Mouse (Mus musculus): ENCODE data around the gene Celf1.
"Not testable (repeated sequence)": the region's sequence is repeated elsewhere in the genome, so short reads cannot be mapped to it uniquely, and the experiment has no call there.

Celf1 gene

DNA sequence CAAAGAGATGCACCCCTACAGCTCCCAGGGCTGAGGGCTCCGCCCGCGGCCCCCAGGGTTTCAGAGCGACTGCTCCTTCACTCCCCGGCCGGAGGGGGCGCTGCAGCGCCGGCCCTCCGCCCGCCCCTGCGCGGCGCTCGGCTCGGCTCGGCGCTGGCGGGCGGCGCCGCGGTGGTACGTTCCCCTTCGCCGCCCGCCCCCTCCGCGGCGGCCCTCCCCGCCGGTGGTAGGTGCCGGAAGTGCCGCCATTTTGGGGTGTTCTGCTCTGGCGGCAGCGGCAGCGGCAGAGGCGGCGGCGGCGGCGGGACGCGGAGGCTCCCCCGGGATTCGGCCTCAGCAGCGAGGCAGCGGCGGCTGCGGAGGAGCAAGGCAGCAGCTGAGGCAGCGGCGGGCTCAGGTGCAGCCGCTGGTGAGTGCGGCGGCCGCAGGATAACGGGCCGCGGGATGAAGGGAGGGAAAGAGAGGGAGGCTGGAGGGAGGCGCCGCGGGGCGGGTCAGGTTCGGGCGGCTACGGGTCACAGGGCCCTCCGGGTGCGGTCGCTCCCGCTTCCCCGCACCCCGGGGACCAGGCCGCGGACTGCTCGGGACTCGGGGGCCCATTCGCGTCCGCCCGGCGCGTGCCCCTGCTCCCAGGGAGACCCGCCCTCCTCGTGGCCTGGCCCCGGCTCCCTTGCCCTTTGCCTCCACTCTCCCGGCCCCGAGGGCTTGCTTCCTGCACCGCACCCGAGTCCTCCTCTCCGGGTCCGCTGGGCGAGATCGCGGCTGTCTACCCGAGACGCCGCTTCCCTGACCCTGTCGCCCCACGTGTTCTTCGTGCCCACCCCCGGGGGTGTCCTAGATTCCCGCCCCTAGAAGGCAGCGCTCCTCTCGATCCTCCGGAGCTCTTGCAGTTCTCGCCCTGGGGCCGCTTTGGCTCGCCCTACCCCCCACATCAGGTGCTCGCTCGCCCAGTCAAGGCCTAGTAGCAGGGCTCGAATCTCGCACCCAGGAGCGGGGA is at the start of gene Celf1:
Gene Celf1 (plus strand): TSS at position 150 of the 997 bp plus-strand sequence.
- peak; percentile 78 for DNase-seq (ENCODE audit: low read depth, low spot score)

DNA sequence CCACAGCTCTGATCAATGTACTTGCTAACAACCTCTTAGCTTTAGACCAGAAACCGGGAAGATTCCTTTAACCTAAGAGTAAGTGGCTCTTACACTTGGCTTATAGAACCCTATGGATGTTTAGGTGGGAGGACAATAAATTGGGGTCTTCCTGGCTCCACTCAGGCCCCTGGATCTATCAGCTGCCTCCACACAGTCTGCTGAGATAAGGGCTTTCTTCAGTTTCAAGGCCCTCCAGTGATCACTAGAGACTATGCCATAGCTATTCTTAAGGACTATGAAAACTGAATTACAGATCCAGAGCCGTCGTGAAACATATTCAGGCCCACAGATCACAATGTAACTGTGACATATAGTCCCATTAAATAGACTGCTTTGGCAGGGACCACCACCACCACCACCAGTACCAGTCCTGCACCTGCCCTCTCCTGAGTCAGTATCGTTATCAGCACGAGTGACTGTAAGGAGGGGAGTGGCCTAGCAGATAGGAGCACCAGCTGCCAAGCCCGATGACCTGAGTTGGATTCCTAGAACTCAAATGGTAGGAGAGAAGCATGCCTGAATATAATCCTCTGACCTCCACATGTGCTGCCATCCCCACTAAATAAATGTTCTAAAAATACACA is 46.4 kb upstream of the Celf1 start:
- no peak for DNase-seq (ENCODE audit: low read depth, low spot score)

DNA sequence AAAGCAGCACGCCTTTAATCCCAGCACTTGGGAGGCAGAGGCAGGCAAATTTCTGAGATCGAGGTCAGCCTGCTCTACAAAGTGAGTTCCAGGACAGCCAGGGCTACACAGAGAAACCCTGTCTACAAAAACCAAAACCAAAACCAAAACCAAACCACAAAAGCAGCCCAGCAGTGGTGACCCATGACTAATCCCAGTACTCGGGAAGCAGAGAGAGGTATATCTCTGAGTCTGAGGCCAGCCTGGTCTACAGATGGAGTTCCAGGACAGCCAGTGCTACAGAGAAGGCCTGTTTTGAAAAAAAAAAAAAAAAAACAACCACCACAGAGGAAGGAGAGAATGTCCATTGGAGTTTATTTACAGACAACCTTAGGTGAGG is 45.9 kb upstream of the Celf1 start:
- DNase-seq (ENCODE audit: low read depth, low spot score) = not testable (repeated sequence)

DNA sequence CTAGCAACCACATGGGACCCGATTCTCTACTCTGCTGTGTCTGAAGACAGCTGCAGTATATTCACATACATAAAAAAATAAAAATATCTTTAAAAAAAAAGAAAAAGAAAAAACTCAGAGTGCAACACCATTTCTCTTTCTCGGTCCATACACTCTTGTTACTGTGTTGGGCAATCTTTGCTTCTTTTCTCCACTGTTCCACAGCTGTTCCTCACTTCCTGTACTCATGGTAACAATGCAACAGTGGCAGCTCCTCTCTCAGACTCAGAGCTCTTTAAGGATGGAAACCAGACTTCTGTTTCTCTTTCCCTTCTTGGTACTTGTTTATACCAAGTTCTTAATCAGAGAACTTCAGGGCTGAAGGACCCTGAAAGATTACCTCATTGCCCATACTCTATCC is 36.8 kb upstream of the Celf1 start:
- DNase-seq (ENCODE audit: low read depth, low spot score) = no peak

DNA sequence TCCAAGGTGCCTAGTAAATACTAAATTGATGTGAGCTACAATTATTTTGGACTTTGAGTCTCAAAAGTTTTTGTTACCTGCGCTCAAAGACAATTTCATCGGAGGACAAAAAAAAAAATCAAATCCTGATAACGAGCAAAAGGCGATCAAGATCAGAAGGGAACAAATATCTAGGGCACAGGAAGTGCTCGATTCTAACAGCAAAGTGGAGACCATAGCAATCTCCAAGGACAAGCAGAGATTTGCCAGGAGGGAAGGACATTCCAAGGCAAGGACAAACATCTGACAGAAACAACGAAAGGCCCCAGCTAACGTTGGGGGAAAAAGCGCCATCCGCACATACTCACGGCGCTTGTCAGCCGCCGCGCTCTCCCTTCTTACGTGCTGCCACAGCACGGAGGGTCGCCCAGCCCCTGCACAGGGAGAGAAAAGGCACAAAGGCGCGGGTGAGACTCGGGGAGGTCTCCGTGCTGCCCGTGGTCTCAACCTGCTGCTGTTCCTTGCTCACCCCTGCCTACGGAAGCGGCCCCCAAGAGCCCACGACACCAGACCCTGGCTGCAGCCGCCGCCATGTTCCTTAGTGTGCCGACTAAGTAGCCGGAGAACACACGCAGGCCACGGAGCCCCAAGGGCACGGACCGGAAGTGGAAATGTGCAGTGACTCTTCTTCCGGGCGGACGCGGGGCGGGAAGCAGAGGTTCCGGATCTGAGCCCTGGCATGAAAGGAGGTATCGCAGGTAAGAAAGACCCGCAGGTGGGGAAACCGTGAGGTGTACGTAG is 35.9 kb upstream of the Celf1 start, which contains the start of the genes Kbtbd4 and Ndufs3:
Gene Kbtbd4 (plus strand): TSS at position 665 of the 780 bp plus-strand sequence.
Gene Ndufs3 (minus strand): TSS at position 752 of the 780 bp plus-strand sequence.
- peak; percentile 95 for DNase-seq (ENCODE audit: low read depth, low spot score)

DNA sequence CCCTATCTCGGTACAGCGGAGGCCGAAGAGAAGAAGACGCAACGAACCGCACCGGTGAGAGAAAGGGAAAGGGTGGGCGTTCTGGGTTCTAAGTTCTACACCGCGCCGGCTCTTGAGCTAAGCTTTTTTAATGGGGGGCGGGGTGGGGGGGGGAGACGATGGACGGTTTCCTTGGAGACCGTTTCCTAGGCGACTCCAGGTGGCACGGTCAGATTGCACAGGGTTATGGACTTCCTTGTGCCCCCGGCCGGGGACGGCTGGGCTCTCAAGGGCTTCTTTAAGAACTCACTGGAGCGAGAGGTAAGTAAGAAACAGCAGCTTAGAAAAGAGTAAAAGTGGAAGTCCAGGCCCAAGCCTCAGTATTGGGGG is 35.3 kb upstream of the Celf1 start:
- DNase-seq (ENCODE audit: low read depth, low spot score) = no peak

DNA sequence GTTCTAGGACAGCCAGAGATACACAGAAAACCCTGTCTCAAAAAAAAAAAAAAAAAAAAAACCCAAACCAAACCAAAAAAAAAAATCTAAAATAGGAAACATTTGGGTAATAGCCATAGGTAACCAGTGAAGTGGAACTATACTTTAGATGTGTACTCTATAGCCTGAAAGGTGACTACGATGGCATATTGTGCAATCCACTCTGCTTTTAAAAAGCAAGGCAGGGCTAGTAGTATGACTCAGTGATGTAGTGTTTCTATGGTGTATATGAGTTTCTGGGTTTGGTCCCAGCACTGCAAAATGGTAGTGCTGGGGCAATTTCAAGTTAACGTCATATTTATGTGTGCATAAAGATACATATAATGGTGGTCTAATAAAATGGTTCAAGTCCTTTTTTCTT is 33.5 kb upstream of the Celf1 start:
- DNase-seq (ENCODE audit: low read depth, low spot score) = no peak

DNA sequence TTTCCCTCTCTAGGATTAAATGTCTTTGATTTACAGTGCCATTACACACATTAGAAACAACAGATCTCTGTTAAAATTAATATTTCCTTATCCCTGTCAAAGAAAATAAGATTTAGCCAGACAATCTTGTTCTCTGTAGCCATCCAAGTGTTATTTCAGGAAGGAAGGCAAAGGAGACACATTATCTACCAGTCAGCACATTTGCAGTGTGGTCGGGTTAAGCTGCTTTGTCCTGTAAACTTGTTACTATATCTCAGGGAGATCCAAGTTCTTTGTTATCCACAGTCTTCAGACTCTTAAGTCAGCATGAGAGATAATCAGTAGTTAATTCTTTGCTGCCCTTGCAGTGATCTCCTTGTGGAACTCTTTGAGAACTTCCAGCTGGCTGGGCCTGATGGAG is 29.3 kb upstream of the Celf1 start:
- DNase-seq (ENCODE audit: low read depth, low spot score) = no peak

DNA sequence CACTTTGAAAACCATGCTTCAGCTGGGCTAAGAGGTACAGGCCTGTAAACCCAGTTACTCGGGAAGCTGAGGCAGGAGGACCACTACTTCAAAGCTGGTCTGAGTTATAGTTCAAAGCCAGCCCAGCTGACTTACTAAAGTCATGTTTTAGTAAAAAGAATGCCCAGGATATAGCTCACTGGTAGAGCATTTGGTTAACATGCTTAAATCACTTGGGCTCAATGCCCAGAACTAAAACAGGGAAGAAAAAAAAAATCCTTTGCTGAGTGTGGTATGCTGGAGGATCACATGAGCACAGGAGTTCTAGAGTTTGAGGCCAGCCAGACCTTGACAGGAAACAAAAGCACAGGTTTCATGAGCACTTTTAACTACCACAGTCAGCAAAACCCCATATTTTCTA is 28.5 kb upstream of the Celf1 start:
- DNase-seq (ENCODE audit: low read depth, low spot score) = no peak

DNA sequence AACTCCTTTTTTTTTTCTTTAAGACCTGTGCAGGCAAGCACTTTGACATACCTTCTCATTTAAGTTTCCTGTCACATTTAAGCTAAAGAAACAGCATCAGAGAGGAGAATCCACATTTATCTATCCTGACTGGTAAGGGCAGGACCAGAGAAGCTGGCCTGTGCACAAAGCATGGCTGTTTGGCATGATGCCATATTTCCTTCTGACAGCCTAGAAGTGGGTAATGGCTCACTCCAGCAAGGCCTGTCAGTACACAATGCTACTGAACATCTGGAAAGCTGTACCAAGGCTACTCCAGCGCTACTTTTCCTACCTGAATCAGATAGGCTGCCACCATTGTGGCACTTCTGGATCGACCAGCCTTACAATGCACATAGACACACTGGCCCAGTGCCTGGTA is 26.5 kb upstream of the Celf1 start:
- DNase-seq (ENCODE audit: low read depth, low spot score) = no peak

DNA sequence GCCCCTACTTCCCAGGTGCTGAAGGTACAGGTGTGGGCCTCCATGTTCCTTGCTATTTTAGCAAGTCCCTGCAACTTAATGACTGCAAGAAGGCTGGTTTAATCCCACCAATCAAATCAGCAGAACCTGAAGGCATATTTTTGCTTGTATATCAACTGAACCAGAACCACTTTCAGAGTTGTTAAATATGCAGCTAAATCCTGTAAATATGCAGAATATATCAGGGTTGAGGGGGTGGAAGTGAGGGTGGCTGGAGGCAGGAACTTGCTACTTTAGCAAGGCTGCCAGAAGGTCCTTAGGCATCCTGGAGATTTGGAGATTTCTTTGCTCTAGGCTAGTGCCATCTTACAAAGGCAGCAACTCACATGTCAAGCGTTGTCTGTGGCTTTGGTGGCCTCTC is 24.7 kb upstream of the Celf1 start:
- no peak for DNase-seq (ENCODE audit: low read depth, low spot score)

DNA sequence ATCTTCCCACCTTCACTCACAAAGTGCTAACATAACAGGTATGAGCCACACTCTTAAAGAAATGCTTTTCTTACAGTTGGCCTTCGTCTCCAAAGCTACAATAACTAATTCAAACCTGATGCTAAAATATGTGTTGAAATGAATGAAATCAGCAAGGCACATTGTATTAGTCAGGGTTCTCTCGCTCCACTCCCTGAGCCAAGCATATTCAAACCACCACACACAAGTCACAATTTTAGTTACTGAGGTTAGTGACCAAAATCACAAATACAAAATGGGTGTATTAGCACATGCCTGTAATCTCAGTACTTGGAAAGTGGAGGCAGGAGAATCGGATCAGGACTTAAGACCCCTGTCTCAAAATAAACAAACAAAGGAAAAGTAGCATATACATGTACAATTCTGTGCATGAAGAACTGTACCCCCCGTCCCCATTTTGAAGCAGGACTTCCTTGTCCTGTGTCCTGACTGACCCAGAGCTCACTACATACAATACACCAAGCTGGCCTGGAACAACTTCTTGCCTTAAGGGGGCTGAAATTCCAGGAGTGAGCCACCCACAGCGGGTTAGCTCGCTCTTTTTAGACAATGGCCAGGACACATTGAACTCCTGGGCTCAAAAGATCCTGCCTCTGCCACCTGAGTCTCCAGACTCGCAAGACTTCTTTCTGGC is 23.5 kb upstream of the Celf1 start:
- DNase-seq (ENCODE audit: low read depth, low spot score) = peak; percentile 40

DNA sequence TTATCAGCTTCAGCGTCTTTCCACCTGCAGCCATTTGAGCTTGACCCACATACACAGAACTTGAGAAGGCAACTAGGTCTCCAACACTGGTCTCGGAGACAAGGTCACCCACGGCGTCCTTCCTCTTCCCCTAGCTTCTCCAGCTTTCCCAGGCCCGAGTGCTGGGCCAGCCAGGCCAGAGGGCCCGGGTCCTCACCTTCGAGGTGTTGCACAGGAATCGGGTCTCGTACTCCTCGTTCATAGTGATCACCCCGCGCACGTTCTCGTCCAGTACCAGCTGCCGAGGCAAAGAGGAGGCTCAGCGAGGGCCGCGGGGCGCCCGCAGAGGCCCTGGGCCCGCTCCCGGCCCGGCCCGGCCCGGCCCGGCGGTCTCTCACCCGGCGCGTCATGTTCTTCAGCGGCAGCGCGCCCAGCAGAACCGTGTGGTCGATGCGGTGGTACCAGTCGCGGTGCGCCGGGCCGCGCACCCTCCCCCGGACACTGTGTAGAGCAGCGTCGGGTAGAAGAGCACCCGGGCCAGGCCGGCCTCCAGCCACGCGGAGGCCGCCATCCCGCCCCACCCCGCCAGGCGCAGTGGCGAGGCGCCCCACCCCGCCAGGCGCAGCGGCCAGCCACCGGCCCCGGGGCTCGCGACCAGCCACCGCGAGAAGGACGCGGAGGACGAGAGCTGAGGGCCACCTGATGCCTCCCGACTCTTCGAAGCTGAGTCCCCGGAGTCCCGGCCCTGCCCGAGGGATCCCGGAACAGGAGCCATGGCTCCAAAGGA is 22.8 kb upstream of the Celf1 start:
- peak; percentile 46 for DNase-seq (ENCODE audit: low read depth, low spot score)

DNA sequence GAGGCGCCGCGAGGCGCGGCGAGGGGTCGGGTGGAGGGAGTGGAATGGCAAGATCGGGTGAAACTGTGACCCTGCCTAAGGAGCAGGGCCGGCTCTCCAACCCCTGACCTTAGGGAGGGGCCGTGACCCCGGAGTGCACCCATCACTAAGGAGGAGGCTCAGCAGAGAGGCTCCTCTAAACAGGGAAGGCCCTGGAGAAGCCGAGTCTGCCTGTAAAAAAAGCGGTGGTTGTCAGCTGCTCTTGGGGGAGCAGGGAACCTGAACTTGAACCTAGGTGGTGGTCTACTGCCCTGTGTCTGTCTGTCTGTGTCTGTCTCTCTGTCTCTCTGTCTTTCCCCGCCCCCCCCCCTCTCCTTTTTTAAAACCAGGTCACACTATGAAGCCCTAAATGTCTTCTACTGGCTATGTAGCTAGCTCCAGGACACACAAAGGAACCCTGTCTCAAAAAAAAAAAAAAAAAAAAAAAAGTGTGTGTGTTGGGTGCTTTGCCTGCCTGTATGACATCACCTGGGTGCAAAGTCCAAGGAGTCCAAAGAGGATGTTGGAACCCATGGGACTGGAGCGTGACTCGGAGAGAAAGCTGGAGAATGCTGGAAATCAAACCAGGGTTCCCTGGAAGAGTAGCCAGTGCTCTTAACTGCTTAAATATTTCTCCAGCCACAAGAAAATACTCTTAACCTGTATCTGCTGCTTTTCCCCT is 22.0 kb upstream of the Celf1 start:
- DNase-seq (ENCODE audit: low read depth, low spot score) = peak; percentile 57

DNA sequence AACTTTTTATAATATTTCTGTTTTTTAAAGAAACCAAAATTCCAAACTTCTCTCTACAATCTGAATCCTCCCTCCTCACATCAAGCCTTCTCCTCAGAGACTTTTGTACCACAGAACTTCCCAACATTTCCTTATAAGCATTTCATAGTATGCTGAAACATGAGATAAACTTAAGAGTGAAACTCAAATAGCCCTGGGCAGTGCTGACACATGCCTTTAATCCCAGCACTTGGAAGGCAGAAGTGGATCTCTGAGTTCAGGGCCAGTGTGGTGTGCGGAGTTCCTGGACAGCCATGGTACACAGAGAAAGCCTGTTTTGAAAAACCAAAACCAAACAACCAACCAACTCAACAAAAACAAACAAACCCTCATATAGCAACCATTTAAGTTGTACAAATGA is 19.0 kb upstream of the Celf1 start:
- no peak for DNase-seq (ENCODE audit: low read depth, low spot score)

DNA sequence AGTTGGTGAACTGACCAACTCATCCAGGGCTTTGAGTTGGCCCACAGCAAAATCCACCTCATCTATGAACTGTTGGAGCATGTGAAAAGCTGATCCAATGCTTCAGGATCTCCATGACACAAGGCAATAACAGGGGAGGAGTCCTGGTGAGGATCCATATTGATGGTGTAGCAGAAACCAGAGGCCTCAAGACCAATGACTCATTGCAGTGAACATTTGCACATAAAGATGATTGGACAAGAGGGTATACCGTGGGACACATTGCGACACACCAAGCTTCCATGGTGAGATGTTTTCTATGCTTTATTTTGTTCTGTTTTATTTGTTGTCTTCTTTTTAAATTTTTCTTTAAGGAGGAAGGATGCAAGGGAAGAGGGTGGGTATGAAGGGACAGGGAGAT is 17.5 kb upstream of the Celf1 start:
- DNase-seq (ENCODE audit: low read depth, low spot score) = no peak

DNA sequence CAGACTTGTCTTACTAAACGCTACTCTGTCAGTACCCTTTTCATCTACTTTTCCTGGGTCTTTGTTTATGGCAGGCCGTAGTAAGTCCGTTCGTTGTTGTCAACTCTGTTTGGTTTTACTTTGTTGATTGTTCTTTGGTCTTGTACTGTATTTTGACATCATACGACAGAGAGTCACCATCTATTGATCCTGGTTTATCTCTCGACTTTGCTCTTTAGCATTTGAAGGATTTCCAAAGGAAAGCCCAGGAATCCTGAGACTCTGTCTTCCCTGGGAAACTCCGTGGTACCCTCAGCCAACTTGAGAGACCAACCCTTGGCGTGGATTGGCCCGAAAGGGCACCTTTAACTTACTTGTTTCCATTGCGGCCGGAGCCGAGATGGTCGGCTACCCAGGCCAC is 11.6 kb upstream of the Celf1 start:
- no peak for DNase-seq (ENCODE audit: low read depth, low spot score)

DNA sequence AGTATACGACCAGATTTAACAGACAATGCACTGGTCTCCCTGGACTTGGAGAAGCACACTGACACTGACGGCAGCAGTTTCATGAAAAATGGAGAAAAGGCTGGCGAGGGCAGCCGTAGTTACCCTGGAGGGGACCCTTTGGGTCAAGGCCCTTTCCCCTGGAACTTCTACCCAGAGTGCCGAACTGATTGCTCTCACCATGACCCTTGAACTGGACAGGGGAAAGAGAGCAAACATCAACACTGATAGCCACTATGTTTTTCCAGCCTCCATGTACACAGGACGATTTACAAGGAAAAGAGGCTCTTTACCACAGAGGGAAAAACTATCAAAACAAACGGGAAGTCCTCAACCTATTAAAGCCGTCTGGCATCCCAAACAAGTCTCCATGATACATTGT is 8.4 kb upstream of the Celf1 start:
- no peak for DNase-seq (ENCODE audit: low read depth, low spot score)

DNA sequence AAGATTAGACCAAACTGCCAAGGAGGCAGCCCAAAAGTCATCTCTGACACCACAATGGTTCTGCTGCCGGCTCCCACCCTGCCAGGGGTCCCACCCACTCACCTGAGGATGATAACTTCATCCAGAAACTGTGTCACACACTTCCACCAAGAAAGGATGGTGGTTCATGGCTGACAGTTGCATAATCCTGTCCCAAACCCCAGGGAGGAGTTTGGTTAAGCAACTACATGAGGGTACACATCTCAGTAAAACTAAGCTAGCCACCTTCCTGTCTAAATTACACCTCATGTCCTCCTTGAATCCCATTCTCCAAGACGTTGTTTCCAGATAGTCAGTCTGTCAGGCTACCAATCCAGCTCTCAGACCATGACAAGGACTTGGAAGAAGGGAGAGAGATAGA is 7.9 kb upstream of the Celf1 start:
- no peak for DNase-seq (ENCODE audit: low read depth, low spot score)

DNA sequence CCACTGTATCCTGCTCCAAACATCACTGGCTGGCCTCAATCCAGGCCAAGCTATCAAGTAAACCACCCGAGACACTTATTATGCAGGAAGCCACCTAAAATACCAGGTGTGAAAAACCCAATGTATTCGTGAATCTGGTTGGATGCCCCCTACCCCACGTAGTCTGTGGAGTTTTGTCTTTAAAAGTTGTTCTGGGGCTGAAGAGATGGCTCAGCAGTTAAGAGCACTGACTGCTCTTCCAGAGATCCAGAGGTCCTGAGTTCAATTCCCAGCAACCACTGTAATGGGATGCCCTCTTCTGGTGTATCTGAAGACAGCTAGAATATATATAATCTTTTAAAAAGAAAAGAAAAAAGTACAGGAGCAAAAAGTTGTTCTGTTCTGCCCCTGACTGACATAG is 1.8 kb upstream of the Celf1 start:
- no peak for DNase-seq (ENCODE audit: low read depth, low spot score)
